Mouse (Mus musculus) cortical plate, adult 2 months (tissue): ENCODE results near the gene Izumo4.

Experiments
- CTCF ChIP-seq: fragments of 200-500 bp; IDR thresholded peaks from 2 replicates; pipeline ENCODE4 v1.5.1; 2011; ENCODE audit warnings: mild to moderate bottlenecking, control low read depth, low read length; ENCODE audit not compliant: insufficient read depth; ENCODE audit errors: extremely low read depth
- POLR2A ChIP-seq: fragments of 200-500 bp; IDR thresholded peaks from 2 replicates; pipeline ENCODE4 v1.6.1; 2011; ENCODE audit warnings: mild to moderate bottlenecking, low read length, control low read depth; ENCODE audit not compliant: insufficient read depth; ENCODE audit errors: extremely low read depth

GRCm38 (mm10) chr10:80661149-80661548, 40.8 kb upstream of the Izumo4 start:
- TF ChIP-seq CTCF: peak; percentile 69
- TF ChIP-seq POLR2A: no peak
